Mouse (Mus musculus): ENCODE measurements around the gene Mast3.

DNA sequence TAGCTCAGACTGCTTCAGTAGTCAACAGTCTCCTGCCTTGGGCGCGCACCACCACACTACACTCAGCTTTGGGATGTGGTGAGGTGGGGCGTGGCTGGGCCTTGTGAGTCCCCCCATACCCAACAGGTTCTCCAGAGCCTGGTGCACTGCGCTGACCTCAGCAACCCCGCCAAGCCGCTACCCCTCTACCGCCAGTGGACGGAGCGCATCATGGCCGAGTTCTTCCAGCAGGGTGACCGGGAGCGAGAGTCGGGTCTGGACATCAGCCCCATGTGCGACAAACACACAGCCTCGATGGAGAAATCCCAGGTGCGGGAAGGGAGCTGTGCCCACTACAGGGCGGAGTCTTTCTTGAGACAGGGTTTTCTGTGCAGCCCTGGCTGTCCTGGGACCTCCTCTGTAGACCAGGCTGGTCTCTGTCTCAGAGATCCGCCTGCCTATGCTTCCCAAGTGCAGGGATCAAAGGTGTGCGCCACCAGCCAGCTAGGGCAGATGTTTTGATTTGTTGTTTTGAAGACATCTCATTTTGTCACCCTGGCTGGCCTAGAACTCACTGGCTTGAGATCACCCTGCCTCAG lies 55.7 kb downstream of the Mast3 start:
- TF ChIP-seq USF1 (IDR thresholded peaks at IDR 0.05; ENCODE audit: low read depth) (no peak), REST (IDR thresholded peaks at IDR 0.05; ENCODE audit: insufficient read depth, insufficient read length) (no peak), MYOG (IDR thresholded peaks at IDR 0.05; ENCODE audit: control insufficient read depth in 1 of 3, insufficient read depth in 1 of 3, insufficient read length in 2 of 3, low read depth in 2 of 3) (no peak)

All from myocyte (in vitro differentiated cells).